Mouse (Mus musculus) testis, adult 2 months (tissue): ENCODE results near the gene Zfp991.
"Not testable (repeated sequence)": the region's sequence is repeated elsewhere in the genome, so short reads cannot be mapped to it uniquely, and the experiment has no call there.

Source experiments
- CTCF ChIP-seq: fragments of 200-500 bp; IDR thresholded peaks from 2 replicates; pipeline ENCODE4 v1.5.1; 2012; ENCODE audit warnings: low read depth, mild to moderate bottlenecking, inconsistent platforms, low read length, moderate library complexity; ENCODE audit not compliant: control insufficient read depth, insufficient read depth, insufficient replicate concordance
- POLR2A ChIP-seq: fragments of 200-500 bp; IDR thresholded peaks from 2 replicates; pipeline ENCODE4 v1.6.1; 2012; ENCODE audit warnings: low read depth, mild to moderate bottlenecking, inconsistent platforms, low read length, moderate library complexity; ENCODE audit not compliant: control insufficient read depth

DNA sequence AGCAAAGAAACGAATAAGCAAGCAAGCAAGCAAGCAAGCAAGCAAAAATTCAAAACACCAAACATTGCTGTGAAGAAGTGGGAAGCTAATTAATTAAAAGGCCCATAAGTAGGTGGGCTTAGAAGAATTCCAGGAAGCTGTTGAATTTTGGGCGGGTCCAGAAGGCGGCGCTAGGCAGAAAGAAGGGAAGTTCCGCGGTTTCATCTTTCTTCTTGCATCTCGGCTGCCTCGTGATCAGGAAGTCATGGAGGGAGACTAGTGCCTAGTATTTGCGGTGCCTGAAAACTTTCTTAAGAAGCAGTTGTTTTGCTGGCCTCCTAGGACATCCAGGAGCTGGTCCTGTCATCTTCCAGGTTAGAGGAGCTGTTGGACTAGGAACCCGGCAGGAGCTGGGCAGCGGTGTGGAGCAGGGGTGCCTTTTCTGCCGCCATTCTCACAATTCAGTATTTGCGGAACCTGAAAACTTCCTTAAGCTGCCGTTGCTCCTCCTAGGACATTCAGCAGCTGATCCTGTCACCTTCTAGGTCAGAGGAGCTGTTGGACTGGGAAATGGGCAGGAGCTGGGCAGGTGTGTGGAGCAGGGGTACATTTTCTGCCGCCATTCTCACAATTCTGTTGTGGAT lies at the start of gene Zfp991:
- not testable (repeated sequence) for TF ChIP-seq CTCF, POLR2A
